27 mouse cellular contexts compared by ENCODE assay signal in the genomic region with DNA sequence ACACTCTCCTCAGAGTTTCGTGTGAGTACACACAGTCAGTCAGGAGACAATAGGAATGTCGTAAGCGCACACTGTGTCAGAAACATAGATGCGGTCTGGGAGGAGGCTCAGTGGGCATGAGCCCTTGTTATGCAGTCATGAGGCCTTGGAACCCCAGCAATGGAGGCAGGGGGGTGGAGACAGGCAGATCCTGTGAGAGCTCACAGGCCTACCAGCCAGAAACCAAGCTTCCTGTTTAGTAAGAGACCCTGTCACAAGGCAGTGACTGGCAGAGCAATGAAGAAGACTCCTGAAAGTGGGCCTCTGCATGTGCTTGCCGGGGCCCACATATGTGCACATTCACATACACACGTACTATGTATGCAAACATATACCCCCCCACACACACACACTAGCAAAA.
A peak's percentile ranks its signal among the peaks of the same experiment; 100 is the strongest.
DNase-seq lines count a peak whose midpoint lies in the region; ATAC-seq and TF ChIP-seq lines count a peak whose summit lies in the region.
"Had no signal": no experiment of that assay in that cellular context is flagged by ENCODE, and none has a peak within 500 bp of the region (broad histone marks: within the 10 kb centered on the region; RNA-seq: fewer than 3 reads in every experiment).

No protein-coding gene starts in this region.

- no peak overlapping the region for H3K9ac ChIP-seq in liver, embryonic 13.5 days
- H3K9ac ChIP-seq: embryonic facial prominence, embryonic 13.5 days; forebrain, embryonic 12.5 days; heart, embryonic 15.5 days; hindbrain, embryonic 15.5 days; intestine, embryonic 15.5 days; limb, embryonic 12.5 days; neural tube, embryonic 15.5 days had no signal

- TF ChIP-seq POLR2A in thymus, adult 2 months (IDR thresholded peaks at IDR 0.05; ENCODE audit: control insufficient read depth, extremely low read depth, insufficient read depth, low read length, poor library complexity) = no peak

- no peak overlapping the region for H3K4me3 ChIP-seq in liver, embryonic 13.5 days (replicated peaks)
- H3K4me3 ChIP-seq in thymus, adult 2 months (ENCODE audit: control insufficient read depth, insufficient read depth, low read length) = no peak overlapping the region
- H3K4me3 ChIP-seq in hindbrain, embryonic 10.5 days = no peak overlapping the region
- H3K4me3 ChIP-seq: embryonic facial prominence, embryonic 13.5 days; erythroblast, embryonic 14.5 days; forebrain, embryonic 12.5 days; heart, embryonic 15.5 days; hindbrain, embryonic 15.5 days; intestine, embryonic 15.5 days; layer of hippocampus, adult 2 months; limb, embryonic 12.5 days; neural tube, embryonic 15.5 days had no signal

- 72% methylated on average over 6 of the region's 6 CpGs for WGBS in liver, embryonic 13.5 days (ENCODE audit: insufficient replicate concordance)
- 88% methylated on average over 6 of the region's 6 CpGs for WGBS in thymus, adult 2 months
- WGBS in hindbrain, embryonic 10.5 days = 95% methylated on average over 6 of the region's 6 CpGs

- no peak for TF ChIP-seq CTCF in thymus, adult 2 months (IDR thresholded peaks at IDR 0.05; ENCODE audit: borderline replicate concordance, control insufficient read depth, extremely low read depth, insufficient read depth, low read length, poor library complexity)

- peak overlapping the region; percentile 50 for H3K27ac ChIP-seq in liver, embryonic 13.5 days
- H3K27ac ChIP-seq in thymus, adult 2 months (ENCODE audit: control insufficient read depth, insufficient read depth, low read length) = no peak overlapping the region
- H3K27ac ChIP-seq in hindbrain, embryonic 10.5 days = no peak overlapping the region
- H3K27ac ChIP-seq: embryonic facial prominence, embryonic 13.5 days; forebrain, embryonic 12.5 days; hindbrain, embryonic 15.5 days; intestine, embryonic 15.5 days; layer of hippocampus, adult 2 months; limb, embryonic 12.5 days; neural tube, embryonic 15.5 days; stomach, postnatal 0 days had no signal

- no peaks in the 10 kb centered on the region for H3K27me3 ChIP-seq in liver, embryonic 13.5 days
- no peaks in the 10 kb centered on the region for H3K27me3 ChIP-seq in thymus, adult 2 months (ENCODE audit: control insufficient read depth, insufficient read depth, low read length)
- H3K27me3 ChIP-seq in hindbrain, embryonic 10.5 days (ENCODE audit: insufficient read depth, poor library complexity, severe bottlenecking) = no peaks in the 10 kb centered on the region
- H3K27me3 ChIP-seq: embryonic facial prominence, embryonic 13.5 days; heart, embryonic 15.5 days; hindbrain, embryonic 15.5 days; intestine, embryonic 15.5 days; limb, embryonic 12.5 days; neural tube, embryonic 15.5 days had no signal

- DNase-seq in CD4-positive, CD25-positive, alpha-beta regulatory T cell, adult 2 months (ENCODE audit: low read depth, low spot score) = peak; percentile 31
- no peak for DNase-seq in liver, embryonic 13.5 days
- peak; percentile 57 for DNase-seq in thymus, adult 2 months
- peak; percentile 70 for DNase-seq in thymus, postnatal 4 days
- DNase-seq in hindbrain, embryonic 10.5 days (ENCODE audit: low spot score) = no peak
- DNase-seq in kidney, postnatal 36 days = no peak
- DNase-seq in embryo, embryonic 10 days (ENCODE audit: low spot score) = no peak
- DNase-seq: cerebellum, adult 11 months; cerebellum, postnatal 14 days; embryo, embryonic 11 days; gastrocnemius, postnatal 36 days; heart, postnatal 36 days; kidney, adult 8-10 months; lung, adult 18-20 months; lung, postnatal 14 days had no signal

- no peak for ATAC-seq in CD4-positive, CD25-positive, alpha-beta regulatory T cell, adult 4 months
- peak; percentile 33; the same call in 1 of the 2 replicates for ATAC-seq in liver, embryonic 13.5 days (ENCODE audit: low read depth)
- ATAC-seq: intestine, embryonic 15.5 days; midbrain, embryonic 16.5 days had no signal

- no peaks in the 10 kb centered on the region for H3K36me3 ChIP-seq in liver, embryonic 13.5 days
- no peaks in the 10 kb centered on the region for H3K36me3 ChIP-seq in thymus, adult 2 months (ENCODE audit: control insufficient read depth, insufficient read depth, low read length)
- H3K36me3 ChIP-seq in hindbrain, embryonic 10.5 days = no peaks in the 10 kb centered on the region; the same call in 1 of the 2 replicates
- H3K36me3 ChIP-seq: forebrain, embryonic 12.5 days; heart, embryonic 15.5 days; hindbrain, embryonic 15.5 days; intestine, embryonic 15.5 days; neural tube, embryonic 15.5 days had no signal

- H3K4me2 ChIP-seq in liver, embryonic 13.5 days = no peak overlapping the region
- H3K4me2 ChIP-seq: embryonic facial prominence, embryonic 13.5 days; forebrain, embryonic 12.5 days; heart, embryonic 15.5 days; hindbrain, embryonic 15.5 days; intestine, embryonic 15.5 days; limb, embryonic 12.5 days; neural tube, embryonic 15.5 days had no signal

- H3K4me1 ChIP-seq in liver, embryonic 13.5 days (replicated peaks) = peaks cover 36% of the 10 kb centered on the region
- peaks cover 61% of the 10 kb centered on the region for H3K4me1 ChIP-seq in thymus, adult 2 months (replicated peaks; ENCODE audit: control insufficient read depth, insufficient read depth, low read length)
- peaks cover 15% of the 10 kb centered on the region for H3K4me1 ChIP-seq in hindbrain, embryonic 10.5 days (replicated peaks)
- H3K4me1 ChIP-seq: forebrain, embryonic 12.5 days; hindbrain, embryonic 15.5 days; limb, embryonic 12.5 days; neural tube, embryonic 15.5 days had no signal

- no peaks in the 10 kb centered on the region for H3K9me3 ChIP-seq in liver, embryonic 13.5 days (replicated peaks)
- no peaks in the 10 kb centered on the region for H3K9me3 ChIP-seq in hindbrain, embryonic 10.5 days
- H3K9me3 ChIP-seq: embryonic facial prominence, embryonic 13.5 days; forebrain, embryonic 12.5 days; heart, embryonic 15.5 days; hindbrain, embryonic 15.5 days; intestine, embryonic 15.5 days; limb, embryonic 12.5 days; neural tube, embryonic 15.5 days had no signal

Comparison
In these comparisons a context has a peak if more than half of its experiments do, and no peak if none do; other contexts are left out.
1. DNase-seq: peak in CD4-positive, CD25-positive, alpha-beta regulatory T cell, adult 2 months (single experiment), thymus, adult 2 months (single experiment) and thymus, postnatal 4 days (single experiment); none in liver, embryonic 13.5 days (single experiment), hindbrain, embryonic 10.5 days (single experiment), kidney, postnatal 36 days (0 of 2) and embryo, embryonic 10 days (single experiment).